ENCODE assay signal across 16 mouse cellular contexts in genomic region chr6:14142107-14142751, GRCm38 (mm10).
A peak's percentile ranks its signal among the peaks of the same experiment; 100 is the strongest.
DNase-seq lines count a peak whose midpoint lies in the region; ATAC-seq lines count a peak whose summit lies in the region.
"Had no signal": no experiment of that assay in that cellular context is flagged by ENCODE, and none has a peak within 500 bp of the region (broad histone marks: within the 10 kb centered on the region; RNA-seq: fewer than 3 reads in every experiment).

No protein-coding gene starts in this region.

- 71% methylated on average over 8 of the region's 8 CpGs for WGBS in forebrain, embryonic 14.5 days
- 89% methylated on average over 8 of the region's 8 CpGs for WGBS in forebrain, embryonic 11.5 days
- 76% methylated on average over 8 of the region's 8 CpGs for WGBS in neural tube, embryonic 14.5 days
- 82% methylated on average over 8 of the region's 8 CpGs for WGBS in neural tube, embryonic 15.5 days

- DNase-seq in forebrain, embryonic 14.5 days (ENCODE audit: low spot score) = peak; percentile 83
- no peak for DNase-seq in forebrain, embryonic 11.5 days (ENCODE audit: low spot score)
- no peak for DNase-seq in neural tube, embryonic 10.5 days (ENCODE audit: extremely low spot score, low spot score)
- peak; percentile 76 for DNase-seq in layer of hippocampus, adult 11-12 months (ENCODE audit: low spot score)
- DNase-seq in thymus, postnatal 36 days = no peak
- DNase-seq in heart, postnatal 10 days = no peak
- DNase-seq: cerebellum, adult 9-10 months; heart, postnatal 36 days; kidney, adult 8-10 months; kidney, postnatal 4 days had no signal

- no peaks in the 10 kb centered on the region for H3K9me3 ChIP-seq in forebrain, embryonic 14.5 days (replicated peaks; ENCODE audit: control insufficient read depth, low read length)
- no peaks in the 10 kb centered on the region for H3K9me3 ChIP-seq in forebrain, embryonic 11.5 days (ENCODE audit: control insufficient read depth, low read length)
- H3K9me3 ChIP-seq in neural tube, embryonic 14.5 days (ENCODE audit: control insufficient read depth, low read length) = no peaks in the 10 kb centered on the region
- no peaks in the 10 kb centered on the region for H3K9me3 ChIP-seq in neural tube, embryonic 15.5 days (replicated peaks)
- H3K9me3 ChIP-seq: heart, embryonic 10.5 days; limb, embryonic 10.5 days; liver, embryonic 15.5 days had no signal

- no peaks in the 10 kb centered on the region for H3K27me3 ChIP-seq in forebrain, embryonic 14.5 days (replicated peaks; ENCODE audit: control insufficient read depth, insufficient read depth, low read length)
- H3K27me3 ChIP-seq in forebrain, embryonic 11.5 days (ENCODE audit: control insufficient read depth, insufficient read depth, low read length) = no peaks in the 10 kb centered on the region
- H3K27me3 ChIP-seq in neural tube, embryonic 14.5 days (ENCODE audit: control insufficient read depth, insufficient read depth, low read length) = no peaks in the 10 kb centered on the region
- no peaks in the 10 kb centered on the region for H3K27me3 ChIP-seq in neural tube, embryonic 15.5 days (replicated peaks)
- H3K27me3 ChIP-seq: liver, embryonic 15.5 days had no signal

- H3K4me1 ChIP-seq in forebrain, embryonic 14.5 days (ENCODE audit: control insufficient read depth, insufficient read depth, low read length) = no peaks in the 10 kb centered on the region
- H3K4me1 ChIP-seq in forebrain, embryonic 11.5 days (replicated peaks; ENCODE audit: control insufficient read depth, insufficient read depth, low read length) = no peaks in the 10 kb centered on the region
- H3K4me1 ChIP-seq in neural tube, embryonic 14.5 days (ENCODE audit: control insufficient read depth, insufficient read depth, low read length) = no peaks in the 10 kb centered on the region
- no peaks in the 10 kb centered on the region for H3K4me1 ChIP-seq in neural tube, embryonic 15.5 days
- H3K4me1 ChIP-seq: heart, embryonic 10.5 days; limb, embryonic 10.5 days; liver, embryonic 15.5 days had no signal

- no peak overlapping the region for H3K4me3 ChIP-seq in forebrain, embryonic 14.5 days (ENCODE audit: low read depth, low read length)
- H3K4me3 ChIP-seq in forebrain, embryonic 11.5 days (ENCODE audit: low read depth, low read length) = no peak overlapping the region
- no peak overlapping the region for H3K4me3 ChIP-seq in neural tube, embryonic 14.5 days (ENCODE audit: low read depth, low read length)
- no peak overlapping the region for H3K4me3 ChIP-seq in neural tube, embryonic 15.5 days (replicated peaks)
- H3K4me3 ChIP-seq: heart, embryonic 10.5 days; limb, embryonic 10.5 days; liver, embryonic 15.5 days had no signal

- no peak overlapping the region for H3K9ac ChIP-seq in forebrain, embryonic 14.5 days (ENCODE audit: low read length)
- H3K9ac ChIP-seq in forebrain, embryonic 11.5 days (ENCODE audit: low read length) = no peak overlapping the region
- H3K9ac ChIP-seq in neural tube, embryonic 14.5 days (replicated peaks; ENCODE audit: low read depth, low read length) = no peak overlapping the region
- no peak overlapping the region for H3K9ac ChIP-seq in neural tube, embryonic 15.5 days (replicated peaks)
- H3K9ac ChIP-seq: liver, embryonic 15.5 days had no signal

- H3K36me3 ChIP-seq in forebrain, embryonic 14.5 days (ENCODE audit: control insufficient read depth, insufficient read depth, low read length) = no peaks in the 10 kb centered on the region
- H3K36me3 ChIP-seq in forebrain, embryonic 11.5 days (ENCODE audit: control insufficient read depth, insufficient read depth, low read length) = no peaks in the 10 kb centered on the region
- no peaks in the 10 kb centered on the region for H3K36me3 ChIP-seq in neural tube, embryonic 14.5 days (ENCODE audit: control insufficient read depth, insufficient read depth, low read length)
- no peaks in the 10 kb centered on the region for H3K36me3 ChIP-seq in neural tube, embryonic 15.5 days
- H3K36me3 ChIP-seq: heart, embryonic 10.5 days; limb, embryonic 10.5 days; liver, embryonic 15.5 days had no signal

- intact Hi-C loops in heart, postnatal 10 days (cut with DNase I) = no loop called here

- ATAC-seq in forebrain, embryonic 14.5 days = peak; percentile 93; the same call in 1 of the 2 replicates
- ATAC-seq in forebrain, embryonic 11.5 days (replicated peaks; ENCODE audit: low FRiP score) = no peak
- peak; percentile 34; the same call in 1 of the 2 replicates for ATAC-seq in neural tube, embryonic 14.5 days (ENCODE audit: low read depth)
- peak; percentile 50; the same call in 1 of the 2 replicates for ATAC-seq in neural tube, embryonic 15.5 days (ENCODE audit: low FRiP score)

- H3K4me2 ChIP-seq in forebrain, embryonic 14.5 days (ENCODE audit: low read length) = no peak overlapping the region
- H3K4me2 ChIP-seq in forebrain, embryonic 11.5 days (ENCODE audit: low read depth, low read length, severe bottlenecking) = no peak overlapping the region
- no peak overlapping the region for H3K4me2 ChIP-seq in neural tube, embryonic 14.5 days (ENCODE audit: low read depth, low read length)
- H3K4me2 ChIP-seq in neural tube, embryonic 15.5 days = no peak overlapping the region
- H3K4me2 ChIP-seq: liver, embryonic 15.5 days had no signal

- no peak overlapping the region for H3K27ac ChIP-seq in forebrain, embryonic 14.5 days (ENCODE audit: low read depth, low read length)
- no peak overlapping the region for H3K27ac ChIP-seq in forebrain, embryonic 11.5 days (ENCODE audit: low read depth, low read length)
- H3K27ac ChIP-seq in neural tube, embryonic 14.5 days (ENCODE audit: low read depth, low read length) = no peak overlapping the region
- H3K27ac ChIP-seq in neural tube, embryonic 15.5 days (replicated peaks) = no peak overlapping the region
- H3K27ac ChIP-seq: heart, embryonic 10.5 days; limb, embryonic 10.5 days; liver, embryonic 15.5 days; macrophage had no signal

Comparison
In these comparisons a context has a peak if more than half of its experiments do, and no peak if none do; other contexts are left out.
1. DNase-seq: peak in forebrain, embryonic 14.5 days (single experiment) and layer of hippocampus, adult 11-12 months (single experiment); none in forebrain, embryonic 11.5 days (single experiment), neural tube, embryonic 10.5 days (single experiment), thymus, postnatal 36 days (0 of 2) and heart, postnatal 10 days (0 of 2).